8 mouse cellular contexts compared by ENCODE assay signal in genomic region chr12:27341871-27342690, GRCm38 (mm10). TPM values are rescaled to one million over a fixed set of nuclear protein-coding genes. Genes with fewer than 3 reads are reported as not detected.
DNase-seq lines count a peak whose midpoint lies in the region; ATAC-seq and TF ChIP-seq lines count a peak whose summit lies in the region.

Gene Sox11, minus strand, starts transcription at chr12:27342574.

- 1% methylated on average over 89 of the region's 95 CpGs for WGBS in kidney, adult 2 months
- WGBS in embryonic facial prominence, embryonic 14.5 days: under 1% methylated on average over 48 of the region's 95 CpGs
- under 1% methylated on average over 70 of the region's 95 CpGs for WGBS in lung, embryonic 16.5 days
- WGBS in small intestine, adult 2 months: 2% methylated on average over 87 of the region's 95 CpGs
- 4% methylated on average over 95 of the region's 95 CpGs for WGBS in thymus, adult 2 months

- H3K4me3 ChIP-seq in kidney, adult 2 months (ENCODE audit: insufficient read depth, low read depth, low read length): peak within 1 kb of the TSS; percentile 27
- H3K4me3 ChIP-seq in embryonic facial prominence, embryonic 14.5 days (ENCODE audit: low read depth, low read length): peak within 1 kb of the TSS; percentile 82
- peak within 1 kb of the TSS; percentile 87 for H3K4me3 ChIP-seq in lung, embryonic 16.5 days (ENCODE audit: low read length)
- peak within 1 kb of the TSS; percentile 43 for H3K4me3 ChIP-seq in small intestine, adult 2 months (ENCODE audit: low read depth, low read length)
- H3K4me3 ChIP-seq in thymus, adult 2 months (ENCODE audit: control insufficient read depth, insufficient read depth, low read length): no peak within 1 kb of the TSS

- peak; percentile 20 for DNase-seq in kidney, adult 2 months
- no peak for DNase-seq in kidney, adult 9 months
- DNase-seq in embryonic facial prominence, embryonic 14.5 days (ENCODE audit: low spot score): peak; percentile 77
- peak; percentile 54 for DNase-seq in heart, postnatal 10 days
- DNase-seq in layer of hippocampus, adult 9-11 months: peak; percentile 31
- no peak for DNase-seq in thymus, adult 2 months

- peak; percentile 34 for ATAC-seq in embryonic facial prominence, embryonic 14.5 days (ENCODE audit: low read depth)
- ATAC-seq in lung, embryonic 16.5 days (ENCODE audit: low read depth): peak; percentile 42

- peak within 1 kb of the TSS; percentile 83 for H3K4me2 ChIP-seq in embryonic facial prominence, embryonic 14.5 days (ENCODE audit: low read depth, low read length)
- H3K4me2 ChIP-seq in lung, embryonic 16.5 days (ENCODE audit: low read depth, low read length): peak within 1 kb of the TSS; percentile 92

- peak within 1 kb of the TSS; percentile 94 for H3K9ac ChIP-seq in embryonic facial prominence, embryonic 14.5 days (ENCODE audit: low read depth, low read length)
- peak within 1 kb of the TSS; percentile 87 for H3K9ac ChIP-seq in lung, embryonic 16.5 days (ENCODE audit: low read length)

- TF ChIP-seq CTCF in kidney, adult 2 months (conservative IDR thresholded peaks at IDR 0.05; ENCODE audit: insufficient read depth, insufficient read length, low read depth, low read length): no peak
- no peak for TF ChIP-seq CTCF in small intestine, adult 2 months (IDR thresholded peaks at IDR 0.05; ENCODE audit: extremely low read depth, insufficient read length, insufficient replicate concordance, low read depth, low read length)
- TF ChIP-seq CTCF in thymus, adult 2 months (IDR thresholded peaks at IDR 0.05; ENCODE audit: borderline replicate concordance, control insufficient read depth, extremely low read depth, insufficient read depth, low read length, poor library complexity): no peak

- intact Hi-C loops in heart, postnatal 10 days (cut with DNase I): loop anchor here (2.0 to 10.0 kb wide), 5 partner anchors 160 to 1089 kb away; no protein-coding TSS in a partner anchor

- H3K27me3 ChIP-seq in kidney, adult 2 months (replicated peaks; ENCODE audit: control insufficient read depth, insufficient read depth, low read length): 0 out of 2 replicates have a peak, but pooled peaks cover 3% of the 10 kb centered on the region
- no peaks in the 10 kb centered on the region for H3K27me3 ChIP-seq in embryonic facial prominence, embryonic 14.5 days (replicated peaks; ENCODE audit: control insufficient read depth, insufficient read depth, low read length)
- H3K27me3 ChIP-seq in lung, embryonic 16.5 days (ENCODE audit: control insufficient read depth, insufficient read depth, low read depth, low read length): no peaks in the 10 kb centered on the region
- peaks cover 35% of the 10 kb centered on the region for H3K27me3 ChIP-seq in small intestine, adult 2 months (ENCODE audit: control insufficient read depth, insufficient read depth, low read length)
- H3K27me3 ChIP-seq in thymus, adult 2 months (ENCODE audit: control insufficient read depth, insufficient read depth, low read length): 0 out of 2 replicates have a peak, but pooled peaks cover 2% of the 10 kb centered on the region

- no peak for TF ChIP-seq POLR2A in kidney, adult 2 months (IDR thresholded peaks at IDR 0.05; ENCODE audit: low read depth, low read length)
- TF ChIP-seq POLR2A in small intestine, adult 2 months (IDR thresholded peaks at IDR 0.05; ENCODE audit: low read depth, low read length): no peak
- no peak for TF ChIP-seq POLR2A in thymus, adult 2 months (IDR thresholded peaks at IDR 0.05; ENCODE audit: control insufficient read depth, extremely low read depth, insufficient read depth, low read length, poor library complexity)

- no peaks in the 10 kb centered on the region for H3K9me3 ChIP-seq in embryonic facial prominence, embryonic 14.5 days (ENCODE audit: control insufficient read depth, low read length)
- no peaks in the 10 kb centered on the region for H3K9me3 ChIP-seq in lung, embryonic 16.5 days (ENCODE audit: control insufficient read depth, low read length)

- H3K36me3 ChIP-seq in kidney, adult 2 months (ENCODE audit: control insufficient read depth, insufficient read depth, low read length): no peaks in the 10 kb centered on the region
- peaks cover 18% of the 10 kb centered on the region; the same call in 1 of the 2 replicates for H3K36me3 ChIP-seq in embryonic facial prominence, embryonic 14.5 days (ENCODE audit: control insufficient read depth, insufficient read depth, low read length)
- H3K36me3 ChIP-seq in lung, embryonic 16.5 days (ENCODE audit: control insufficient read depth, insufficient read depth, low read length): no peaks in the 10 kb centered on the region
- no peaks in the 10 kb centered on the region for H3K36me3 ChIP-seq in small intestine, adult 2 months (ENCODE audit: control insufficient read depth, insufficient read depth, low read length)
- no peaks in the 10 kb centered on the region for H3K36me3 ChIP-seq in thymus, adult 2 months (ENCODE audit: control insufficient read depth, insufficient read depth, low read length)

- H3K4me1 ChIP-seq in kidney, adult 2 months (ENCODE audit: control insufficient read depth, insufficient read depth, low read length): no peaks in the 10 kb centered on the region
- H3K4me1 ChIP-seq in embryonic facial prominence, embryonic 14.5 days (ENCODE audit: control insufficient read depth, insufficient read depth, low read length): peaks cover 15% of the 10 kb centered on the region
- H3K4me1 ChIP-seq in lung, embryonic 16.5 days (replicated peaks; ENCODE audit: control insufficient read depth, insufficient read depth, low read length): peaks cover 6% of the 10 kb centered on the region; the same call in 1 of the 2 replicates
- peaks cover 7% of the 10 kb centered on the region for H3K4me1 ChIP-seq in small intestine, adult 2 months (ENCODE audit: control insufficient read depth, insufficient read depth, insufficient read length, low read length)
- no peaks in the 10 kb centered on the region for H3K4me1 ChIP-seq in thymus, adult 2 months (replicated peaks; ENCODE audit: control insufficient read depth, insufficient read depth, low read length)

- no peak within 1 kb of the TSS for H3K27ac ChIP-seq in kidney, adult 2 months (ENCODE audit: insufficient read depth, low read depth, low read length)
- H3K27ac ChIP-seq in embryonic facial prominence, embryonic 14.5 days (replicated peaks; ENCODE audit: low read depth, low read length): peak within 1 kb of the TSS; percentile 98
- H3K27ac ChIP-seq in lung, embryonic 16.5 days (ENCODE audit: low read length): peak within 1 kb of the TSS; percentile 95
- H3K27ac ChIP-seq in small intestine, adult 2 months (ENCODE audit: insufficient read depth, low read depth, low read length): no peak within 1 kb of the TSS
- H3K27ac ChIP-seq in thymus, adult 2 months (ENCODE audit: control insufficient read depth, insufficient read depth, low read length): no peak within 1 kb of the TSS

RNA-seq across cellular contexts. Expression of gene Sox11, which starts in this region (rescaled TPM):
- polyA plus RNA-seq in kidney, adult 2 months (2012; rRNA removed): 0.06 and 0.08 TPM in 2 replicates
- polyA plus RNA-seq in embryonic facial prominence, embryonic 14.5 days (2014; fragmentation: Nextera tagmentation; extraction: Ambion mirVana): 62.0 and 72.7 TPM in 2 replicates
- total RNA-seq in heart, postnatal 10 days (2021): 1 to 10 TPM; 2.3 TPM
- polyA plus RNA-seq in lung, embryonic 16.5 days (2015; fragmentation: Nextera tagmentation; extraction: Ambion mirVana): 25.4 and 29.0 TPM in 2 replicates
- 0.10 and 0.13 TPM in 2 replicates for polyA plus RNA-seq in small intestine, adult 2 months (2012; rRNA removed)
- polyA plus RNA-seq in thymus, adult 2 months (2012; rRNA removed): 0.05 and 0.07 TPM in 2 replicates

Comparison
In these comparisons a context has a peak if more than half of its experiments do, and no peak if none do; other contexts are left out.
1. RNA of gene Sox11 (polyA plus RNA-seq): 62.0 to 72.7 TPM in embryonic facial prominence, embryonic 14.5 days and 25.4 to 29.0 TPM in lung, embryonic 16.5 days; 0.10 to 0.13 TPM in small intestine, adult 2 months, 0.05 to 0.07 TPM in thymus, adult 2 months and 0.06 to 0.08 TPM in kidney, adult 2 months; every median in the first group is over 10 times any median in the second.
2. Peak in DNase-seq and H3K4me3 ChIP-seq in kidney, adult 2 months; RNA of the gene not detected or under 1 TPM.
3. DNase-seq: peak in embryonic facial prominence, embryonic 14.5 days (single experiment), heart, postnatal 10 days (2 of 2) and layer of hippocampus, adult 9-11 months (single experiment); none in kidney, adult 9 months (single experiment) and thymus, adult 2 months (single experiment).
4. H3K27ac ChIP-seq: peak in embryonic facial prominence, embryonic 14.5 days (single experiment) and lung, embryonic 16.5 days (single experiment); none in kidney, adult 2 months (single experiment), small intestine, adult 2 months (single experiment) and thymus, adult 2 months (single experiment).